Mouse (Mus musculus): ENCODE results near the gene Rpl26.

Gene Rpl26

GRCm38 (mm10) chr11:68891823-68892222 is 9.6 kb upstream of the Rpl26 start:
- no peak for DNase-seq

GRCm38 (mm10) chr11:68892233-68892832 is 9.1 kb upstream of the Rpl26 start:
- peak in 1 of 2 experiments; percentile 35 for DNase-seq

- no peak for DNase-seq
Observed at GRCm38 (mm10) chr11:68893911-68894464, 7.4 kb upstream of the Rpl26 start.

GRCm38 (mm10) chr11:68896247-68896646 is 5.1 kb upstream of the Rpl26 start:
- no peak for DNase-seq

- peak; percentile 47 to 62 for DNase-seq
Observed at GRCm38 (mm10) chr11:68897120-68897519, 4.3 kb upstream of the Rpl26 start.

- DNase-seq, result no peak
Observed at GRCm38 (mm10) chr11:68897838-68898237, 3.5 kb upstream of the Rpl26 start.

- DNase-seq, result no peak
Observed at GRCm38 (mm10) chr11:68898790-68899189, 2.6 kb upstream of the Rpl26 start.

GRCm38 (mm10) chr11:68899815-68900214 is 1.6 kb upstream of the Rpl26 start:
- no peak for DNase-seq

- DNase-seq, result no peak
Observed at GRCm38 (mm10) chr11:68900519-68901350, 648 bp upstream of the Rpl26 start.

GRCm38 (mm10) chr11:68902047-68902364 is 623 bp downstream of the Rpl26 start:
- no peak for DNase-seq

- no peak for DNase-seq
Observed at GRCm38 (mm10) chr11:68902367-68902766, 984 bp downstream of the Rpl26 start.

- DNase-seq, result no peak
Observed at GRCm38 (mm10) chr11:68902823-68903222, 1.4 kb downstream of the Rpl26 start.

- no peak for DNase-seq
Observed at GRCm38 (mm10) chr11:68903775-68904174, 2.4 kb downstream of the Rpl26 start.

- DNase-seq, result peak; percentile 86 to 87
Observed at GRCm38 (mm10) chr11:68904375-68905137, 3.2 kb downstream of the Rpl26 start.

- DNase-seq, result no peak
Observed at GRCm38 (mm10) chr11:68905138-68905531, 3.8 kb downstream of the Rpl26 start.

- no peak for DNase-seq
Observed at GRCm38 (mm10) chr11:68905665-68906460, 4.5 kb downstream of the Rpl26 start.

GRCm38 (mm10) chr11:68906461-68906790 is 5.0 kb downstream of the Rpl26 start:
- DNase-seq, result peak; percentile 52 to 68

- no peak for DNase-seq
Observed at GRCm38 (mm10) chr11:68907251-68907650, 5.9 kb downstream of the Rpl26 start.

GRCm38 (mm10) chr11:68908846-68909503 is 7.6 kb downstream of the Rpl26 start:
- DNase-seq, result no peak

- peak; percentile 56 to 70 for DNase-seq
Observed at GRCm38 (mm10) chr11:68911531-68912177, 10.3 kb downstream of the Rpl26 start.

GRCm38 (mm10) chr11:68914566-68914965 is 13.2 kb downstream of the Rpl26 start:
- no peak for DNase-seq

GRCm38 (mm10) chr11:68923191-68923590 is 21.8 kb downstream of the Rpl26 start:
- no peak for DNase-seq
